Mouse (Mus musculus): ENCODE measurements around the gene Rgmb. TPM values are rescaled to one million over a fixed set of nuclear protein-coding genes. Genes with fewer than 3 reads are reported as not detected.

Gene Rgmb
- 40.5 and 54.6 TPM in 2 replicates for polyA plus RNA-seq (2012; rRNA removed)

- no peak for DNase-seq (ENCODE audit: low read depth, low spot score)
- WGBS: under 1% methylated on average over 55 of the region's 55 CpGs
Measured at GRCm38 (mm10) chr17:15830766-15831644, at the start of gene Rgmb. Gene Rgmb, minus strand, starts transcription at chr17:15831039.

- no peak for DNase-seq (ENCODE audit: low read depth, low spot score)
- WGBS: 82% methylated on average over 6 of the region's 6 CpGs
Measured at GRCm38 (mm10) chr17:15874765-15875164, 43.9 kb upstream of the Rgmb start.

GRCm38 (mm10) chr17:15872093-15872492 is 41.3 kb upstream of the Rgmb start:
- DNase-seq (ENCODE audit: low read depth, low spot score): no peak

GRCm38 (mm10) chr17:15865249-15865648 is 34.4 kb upstream of the Rgmb start:
- WGBS: 83% methylated on average over 1 of the region's 1 CpGs
- DNase-seq (ENCODE audit: low read depth, low spot score): no peak

GRCm38 (mm10) chr17:15862355-15862754 is 31.5 kb upstream of the Rgmb start:
- DNase-seq (ENCODE audit: low read depth, low spot score): no peak
- WGBS: 64% methylated on average over 4 of the region's 4 CpGs

- DNase-seq (ENCODE audit: low read depth, low spot score): no peak
- 44% methylated on average over 2 of the region's 2 CpGs for WGBS
Measured at GRCm38 (mm10) chr17:15853121-15853520, 22.3 kb upstream of the Rgmb start.

- DNase-seq (ENCODE audit: low read depth, low spot score): no peak
- 53% methylated on average over 3 of the region's 3 CpGs for WGBS
Measured at GRCm38 (mm10) chr17:15850544-15850943, 19.7 kb upstream of the Rgmb start.

- no peak for DNase-seq (ENCODE audit: low read depth, low spot score)
- WGBS: 92% methylated on average over 2 of the region's 2 CpGs
Measured at GRCm38 (mm10) chr17:15841425-15841824, 10.6 kb upstream of the Rgmb start.

GRCm38 (mm10) chr17:15832398-15832797 is 1.6 kb upstream of the Rgmb start:
- DNase-seq (ENCODE audit: low read depth, low spot score): no peak
- WGBS: 63% methylated on average over 5 of the region's 5 CpGs

GRCm38 (mm10) chr17:15831810-15832209 is 971 bp upstream of the Rgmb start:
- 12% methylated on average over 8 of the region's 8 CpGs for whole genome bisulfite sequencing
- no peak for DNase-seq (ENCODE audit: low read depth, low spot score)

GRCm38 (mm10) chr17:15830171-15830765 is 571 bp downstream of the Rgmb start:
- 1% methylated on average over 34 of the region's 34 CpGs for WGBS
- DNase-seq (ENCODE audit: low read depth, low spot score): no peak

- 2% methylated on average over 20 of the region's 20 CpGs for WGBS
- DNase-seq (ENCODE audit: low read depth, low spot score): no peak
Measured at GRCm38 (mm10) chr17:15829198-15830170, 1.4 kb downstream of the Rgmb start.

- no peak for DNase-seq (ENCODE audit: low read depth, low spot score)
- 24% methylated on average over 8 of the region's 8 CpGs for WGBS
Measured at GRCm38 (mm10) chr17:15828131-15828917, 2.5 kb downstream of the Rgmb start.

- 1% methylated on average over 18 of the region's 18 CpGs for WGBS
- DNase-seq (ENCODE audit: low read depth, low spot score): no peak
Measured at GRCm38 (mm10) chr17:15826928-15827327, 3.9 kb downstream of the Rgmb start.

- DNase-seq (ENCODE audit: low read depth, low spot score): peak; percentile 96
- whole genome bisulfite sequencing: under 1% methylated on average over 34 of the region's 34 CpGs
Measured at GRCm38 (mm10) chr17:15826444-15826909, 4.4 kb downstream of the Rgmb start.

- DNase-seq (ENCODE audit: low read depth, low spot score): no peak
Measured at GRCm38 (mm10) chr17:15825481-15826396, 5.1 kb downstream of the Rgmb start.

GRCm38 (mm10) chr17:15824854-15825253 is 6.0 kb downstream of the Rgmb start:
- WGBS: 9% methylated on average over 3 of the region's 3 CpGs
- DNase-seq (ENCODE audit: low read depth, low spot score): no peak

More at GRCm38 (mm10) chr17:15825481-15826396, 5.1 kb downstream of the Rgmb start:
- WGBS: under 1% methylated on average over 101 of the region's 102 CpGs

GRCm38 (mm10) chr17:15824337-15824736 is 6.5 kb downstream of the Rgmb start:
- WGBS: 25% methylated on average over 11 of the region's 11 CpGs
- no peak for DNase-seq (ENCODE audit: low read depth, low spot score)
